Mouse (Mus musculus): ENCODE data around the gene Slc24a3. TPM values are rescaled to one million over a fixed set of nuclear protein-coding genes. Genes with fewer than 3 reads are reported as not detected.

The Slc24a3 gene
- total RNA-seq, 1 experiment = 0.98 TPM

DNA sequence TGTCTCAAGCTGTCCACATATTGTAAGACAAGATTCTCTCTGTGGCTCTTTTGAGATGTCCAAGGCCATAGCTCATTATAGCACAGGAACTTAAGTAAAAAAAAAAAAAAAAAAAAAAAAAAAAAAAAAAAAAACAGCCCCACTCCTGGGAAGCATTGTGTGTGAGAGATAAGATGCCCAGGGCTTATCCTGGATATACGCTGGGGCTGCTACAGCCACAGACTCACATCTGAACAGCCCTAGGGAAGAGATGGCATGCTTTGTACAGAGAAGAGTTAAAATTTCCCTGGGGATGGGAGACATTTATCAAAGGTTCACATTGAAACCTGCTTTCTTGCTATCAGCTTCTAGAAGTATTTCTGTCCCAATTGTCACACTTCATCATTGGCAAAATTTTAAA lies 218.2 kb downstream of the Slc24a3 start:
- DNase-seq (ENCODE audit: low read depth, low spot score) = no peak
- Histone ChIP-seq H3K36me3 (ENCODE audit: control insufficient read depth, insufficient read depth, low read length, poor library complexity, severe bottlenecking) (no peaks in the 10 kb centered on the region), H3K4me1 (ENCODE audit: control insufficient read depth in 2 of 2, insufficient read depth in 2 of 2, low read length in 2 of 2, poor library complexity in 1 of 2) (no peaks in the 10 kb centered on the region), H3K9ac (ENCODE audit: insufficient read depth, low read depth, low read length, poor library complexity, severe bottlenecking) (no peak overlapping the region), H3K4me3 (ENCODE audit: insufficient read depth in 1 of 2, low read depth in 1 of 2, low read length in 2 of 2, poor library complexity in 1 of 2, severe bottlenecking in 1 of 2) (no peak overlapping the region), H3K27ac (ENCODE audit: insufficient read depth, low read depth, low read length, poor library complexity, severe bottlenecking) (no peak overlapping the region), H3K9me3 (ENCODE audit: control insufficient read depth, insufficient read depth, low read depth, low read length) (no peaks in the 10 kb centered on the region)
- TF ChIP-seq ZC3H11A (IDR thresholded peaks at IDR 0.05; ENCODE audit: borderline replicate concordance, low read depth, low read length) (no peak), ZNF384 (IDR thresholded peaks at IDR 0.05; ENCODE audit: low read depth, low read length) (no peak), HCFC1 (IDR thresholded peaks at IDR 0.05; ENCODE audit: borderline replicate concordance, insufficient read depth, low read length) (no peak), MAFK (IDR thresholded peaks at IDR 0.05; ENCODE audit: insufficient read depth, low read depth, low read length) (no peak), CHD2 (IDR thresholded peaks at IDR 0.05; ENCODE audit: low read depth, low read length) (no peak)
- in situ Hi-C loops (cut with MboI; ENCODE audit: low sequenced_read_pairs in 2 of 2, unreplicated experiment in 2 of 2) = no loop called here

GRCm38 (mm10) chr2:145395804-145396203 lies 228.2 kb downstream of the Slc24a3 start:
- DNase-seq (ENCODE audit: low read depth, low spot score) = no peak
- Histone ChIP-seq H3K9ac (ENCODE audit: insufficient read depth, low read depth, low read length, poor library complexity, severe bottlenecking) (no peak overlapping the region), H3K4me3 (ENCODE audit: insufficient read depth in 1 of 2, low read depth in 1 of 2, low read length in 2 of 2, poor library complexity in 1 of 2, severe bottlenecking in 1 of 2) (no peak overlapping the region), H3K36me3 (ENCODE audit: control insufficient read depth, insufficient read depth, low read length, poor library complexity, severe bottlenecking) (no peaks in the 10 kb centered on the region), H3K27ac (ENCODE audit: insufficient read depth, low read depth, low read length, poor library complexity, severe bottlenecking) (no peak overlapping the region), H3K4me1 (ENCODE audit: control insufficient read depth in 2 of 2, insufficient read depth in 2 of 2, low read length in 2 of 2, poor library complexity in 1 of 2) (no peaks in the 10 kb centered on the region), H3K9me3 (ENCODE audit: control insufficient read depth, insufficient read depth, low read depth, low read length) (no peaks in the 10 kb centered on the region)
- in situ Hi-C loops (cut with MboI; ENCODE audit: low sequenced_read_pairs in 2 of 2, unreplicated experiment in 2 of 2) = no loop called here
- TF ChIP-seq ZNF384 (IDR thresholded peaks at IDR 0.05; ENCODE audit: low read depth, low read length) (no peak), HCFC1 (IDR thresholded peaks at IDR 0.05; ENCODE audit: borderline replicate concordance, insufficient read depth, low read length) (no peak), ZC3H11A (IDR thresholded peaks at IDR 0.05; ENCODE audit: borderline replicate concordance, low read depth, low read length) (no peak), CHD2 (IDR thresholded peaks at IDR 0.05; ENCODE audit: low read depth, low read length) (no peak), MAFK (IDR thresholded peaks at IDR 0.05; ENCODE audit: insufficient read depth, low read depth, low read length) (no peak)

DNA sequence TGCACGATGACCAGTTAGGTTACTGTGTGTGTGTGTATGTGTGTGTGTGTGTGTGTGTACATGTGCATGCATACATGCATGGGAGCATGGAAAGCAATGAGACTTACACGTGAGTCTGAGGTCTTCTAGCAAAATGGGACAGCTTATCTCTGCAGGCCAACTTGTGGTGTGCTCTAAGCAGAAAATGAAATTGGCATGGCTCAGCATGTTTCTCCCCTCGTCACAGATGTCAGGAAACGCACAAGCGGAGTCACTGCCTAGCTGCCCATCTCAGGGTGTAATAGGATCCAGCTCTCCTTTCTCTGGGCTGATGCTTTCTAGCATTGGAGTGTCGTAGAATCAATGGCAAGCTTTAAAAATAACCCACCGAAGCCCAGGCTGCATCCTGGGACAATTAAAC lies 229.0 kb downstream of the Slc24a3 start:
- Histone ChIP-seq H3K36me3 (ENCODE audit: control insufficient read depth, insufficient read depth, low read length, poor library complexity, severe bottlenecking) (no peaks in the 10 kb centered on the region), H3K9me3 (ENCODE audit: control insufficient read depth, insufficient read depth, low read depth, low read length) (no peaks in the 10 kb centered on the region), H3K9ac (ENCODE audit: insufficient read depth, low read depth, low read length, poor library complexity, severe bottlenecking) (no peak overlapping the region), H3K4me1 (ENCODE audit: control insufficient read depth in 2 of 2, insufficient read depth in 2 of 2, low read length in 2 of 2, poor library complexity in 1 of 2) (no peaks in the 10 kb centered on the region), H3K4me3 (ENCODE audit: insufficient read depth in 1 of 2, low read depth in 1 of 2, low read length in 2 of 2, poor library complexity in 1 of 2, severe bottlenecking in 1 of 2) (no peak overlapping the region), H3K27ac (ENCODE audit: insufficient read depth, low read depth, low read length, poor library complexity, severe bottlenecking) (no peak overlapping the region)
- in situ Hi-C loops (cut with MboI; ENCODE audit: low sequenced_read_pairs in 2 of 2, unreplicated experiment in 2 of 2) = no loop called here
- no peak for DNase-seq (ENCODE audit: low read depth, low spot score)
- TF ChIP-seq CHD2 (IDR thresholded peaks at IDR 0.05; ENCODE audit: low read depth, low read length) = no peak

DNA sequence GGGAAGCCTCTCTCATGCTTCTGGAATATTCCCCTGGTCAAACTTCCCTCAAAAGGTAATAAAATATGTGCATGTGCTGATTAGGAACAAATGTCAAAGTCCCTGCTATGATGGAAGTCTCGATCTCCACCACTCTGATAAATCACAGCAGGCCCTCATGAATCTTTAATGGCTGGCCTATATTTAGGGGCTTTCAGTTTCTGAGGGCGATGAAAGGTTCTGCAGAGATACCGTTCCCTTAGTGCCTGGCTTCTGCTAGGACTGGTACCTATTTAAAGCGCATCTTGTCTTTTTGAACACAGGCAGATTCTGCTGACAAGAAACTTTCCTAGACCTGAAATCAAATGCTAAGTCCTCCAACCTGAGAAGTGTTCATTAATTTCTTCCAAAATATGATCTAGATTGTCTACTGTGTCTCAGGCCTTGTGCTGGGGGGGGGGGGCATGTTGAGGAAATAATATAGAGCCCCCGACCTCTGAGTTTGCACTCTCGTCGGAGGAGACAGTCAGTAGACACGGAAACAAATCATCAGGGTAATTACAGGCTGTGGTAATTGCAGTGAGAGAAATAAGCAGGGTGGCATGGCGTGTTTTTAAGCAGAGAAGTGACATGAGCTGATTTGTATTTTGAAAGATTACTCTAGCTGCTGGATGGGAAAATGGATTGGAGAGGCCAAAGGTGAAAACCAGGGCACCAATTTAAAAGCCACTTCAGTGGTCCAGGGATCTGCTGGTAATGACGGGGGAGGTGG lies 230.1 kb downstream of the Slc24a3 start:
- no peaks in the 10 kb centered on the region for H3K4me1 ChIP-seq (ENCODE audit: control insufficient read depth in 2 of 2, insufficient read depth in 2 of 2, low read length in 2 of 2, poor library complexity in 1 of 2)
- no peak overlapping the region for H3K27ac ChIP-seq (ENCODE audit: insufficient read depth, low read depth, low read length, poor library complexity, severe bottlenecking)
- no peak for DNase-seq (ENCODE audit: low read depth, low spot score)
- in situ Hi-C loops (cut with MboI; ENCODE audit: low sequenced_read_pairs in 2 of 2, unreplicated experiment in 2 of 2) = no loop called here
- H3K4me3 ChIP-seq (ENCODE audit: insufficient read depth in 1 of 2, low read depth in 1 of 2, low read length in 2 of 2, poor library complexity in 1 of 2, severe bottlenecking in 1 of 2) = no peak overlapping the region
- TF ChIP-seq HCFC1 (IDR thresholded peaks at IDR 0.05; ENCODE audit: borderline replicate concordance, insufficient read depth, low read length) (no peak), MAFK (IDR thresholded peaks at IDR 0.05; ENCODE audit: insufficient read depth, low read depth, low read length) (no peak), ZNF384 (IDR thresholded peaks at IDR 0.05; ENCODE audit: low read depth, low read length) (no peak), ZC3H11A (IDR thresholded peaks at IDR 0.05; ENCODE audit: borderline replicate concordance, low read depth, low read length) (no peak), CHD2 (IDR thresholded peaks at IDR 0.05; ENCODE audit: low read depth, low read length) (no peak)
- H3K9me3 ChIP-seq (ENCODE audit: control insufficient read depth, insufficient read depth, low read depth, low read length) = no peaks in the 10 kb centered on the region
- H3K36me3 ChIP-seq (ENCODE audit: control insufficient read depth, insufficient read depth, low read length, poor library complexity, severe bottlenecking) = no peaks in the 10 kb centered on the region
- H3K9ac ChIP-seq (ENCODE audit: insufficient read depth, low read depth, low read length, poor library complexity, severe bottlenecking) = no peak overlapping the region
